Mouse (Mus musculus) intestine, embryonic 14.5 days (tissue): ENCODE data around the gene Marf1. TPM values are rescaled to one million over a fixed set of nuclear protein-coding genes. Genes with fewer than 3 reads are reported as not detected.

Experiments used
- ATAC-seq: fragments of 200-750 bp; cut with Nextera tagmentation; replicated peaks from 2 replicates; pipeline ENCODE4 v1.8.0; 2017; ENCODE audit warnings: low read depth, moderate number of reproducible peaks, moderate TSS enrichment, moderate library complexity; ENCODE audit not compliant: low FRiP score, low TSS enrichment
- DNase-seq: peaks from one replicate; pipeline ENCODE4 v3.0.0-alpha.2; 2018; ENCODE audit warnings: low spot score
- H3K27ac ChIP-seq: fragments of 300-500 bp; sonication (generic); 2 replicates; pipeline ENCODE4 v1.5.1; 2014; ENCODE audit warnings: low read depth, mild to moderate bottlenecking, control low read depth
- H3K27me3 ChIP-seq: fragments of 300-500 bp; sonication (generic); replicated peaks from 2 replicates; pipeline ENCODE4 v1.6.1; 2014; ENCODE audit warnings: low read length, control low read depth; ENCODE audit not compliant: control insufficient read depth, insufficient read depth
- H3K36me3 ChIP-seq: fragments of 300-500 bp; sonication (generic); 2 replicates; pipeline ENCODE4 v1.6.1; 2014; ENCODE audit warnings: low read length, control low read depth; ENCODE audit not compliant: control insufficient read depth, insufficient read depth
- H3K4me1 ChIP-seq: fragments of 300-500 bp; sonication (generic); replicated peaks from 2 replicates; pipeline ENCODE4 v1.6.1; 2014; ENCODE audit warnings: low read length, control low read depth, mixed read lengths; ENCODE audit not compliant: control insufficient read depth, insufficient read depth
- H3K4me2 ChIP-seq: fragments of 300-500 bp; sonication (generic); 2 replicates; pipeline ENCODE4 v1.6.1; 2014; ENCODE audit warnings: low read length
- H3K4me3 ChIP-seq: fragments of 300-500 bp; sonication (generic); 2 replicates; pipeline ENCODE4 v1.5.1; 2014; ENCODE audit warnings: low read depth, low read length, control low read depth, mixed read lengths
- H3K9ac ChIP-seq: fragments of 300-500 bp; sonication (generic); 2 replicates; pipeline ENCODE4 v1.6.1; 2014; ENCODE audit warnings: mild to moderate bottlenecking, low read length
- H3K9me3 ChIP-seq: fragments of 300-500 bp; sonication (generic); 2 replicates; pipeline ENCODE4 v1.6.1; 2016; ENCODE audit warnings: low read length, control low read depth; ENCODE audit not compliant: control insufficient read depth
- WGBS: fragments of 180-500 bp; shearing (Covaris S2); extraction: QIAGEN DNeasy Blood & Tissue Kit; methylation state at CpG from one replicate; pipeline ENCODE4 v1.1.7; 2014; 5-methylcytosine and 5-hydroxymethylcytosine counted together
- polyA plus RNA-seq: library from polyadenylated mRNA; unstranded; fragments of >200 nt; fragmentation: Nextera tagmentation; extraction: Ambion mirVana; gene quantifications from 2 replicates; pipeline ENCODE4 v1.2.1, GENCODE M21; 2014

Marf1 gene
- polyA plus RNA-seq, 1 experiment from 2014 or later: 16.8 TPM

- no peaks in the 10 kb centered on the region for H3K27me3 ChIP-seq
- DNase-seq (no peak), ATAC-seq (no peak)
- 82% methylated on average over 2 of the region's 2 CpGs for WGBS
- no peak overlapping the region for H3K9ac ChIP-seq
- no peaks in the 10 kb centered on the region for H3K4me1 ChIP-seq
- H3K9me3 ChIP-seq: no peaks in the 10 kb centered on the region
- H3K4me3 ChIP-seq: no peak overlapping the region
- H3K36me3 ChIP-seq: peaks cover 77% of the 10 kb centered on the region
- no peak overlapping the region for H3K27ac ChIP-seq
- no peak overlapping the region for H3K4me2 ChIP-seq
Measured at GRCm38 (mm10) chr16:14117299-14117698, 45.9 kb downstream of the Marf1 start.

- no peak overlapping the region for H3K9ac ChIP-seq
- no peak overlapping the region for H3K4me2 ChIP-seq
- H3K9me3 ChIP-seq: no peaks in the 10 kb centered on the region
- no peak overlapping the region for H3K27ac ChIP-seq
- ATAC-seq (no peak), DNase-seq (no peak)
- H3K4me3 ChIP-seq: no peak overlapping the region
- peaks cover 78% of the 10 kb centered on the region for H3K36me3 ChIP-seq
- no peaks in the 10 kb centered on the region for H3K27me3 ChIP-seq
- no peaks in the 10 kb centered on the region for H3K4me1 ChIP-seq
- WGBS: 95% methylated on average over 3 of the region's 3 CpGs
Measured at GRCm38 (mm10) chr16:14112742-14113141, 50.4 kb downstream of the Marf1 start.

- DNase-seq: no peak
- H3K27ac ChIP-seq: no peak overlapping the region
- ATAC-seq: no peak
- H3K9ac ChIP-seq: no peak overlapping the region
- peaks cover 74% of the 10 kb centered on the region for H3K36me3 ChIP-seq
- H3K4me1 ChIP-seq: no peaks in the 10 kb centered on the region
- H3K4me2 ChIP-seq: no peak overlapping the region
- 66% methylated on average over 2 of the region's 2 CpGs for WGBS
- no peak overlapping the region for H3K4me3 ChIP-seq
- H3K9me3 ChIP-seq: no peaks in the 10 kb centered on the region
- no peaks in the 10 kb centered on the region for H3K27me3 ChIP-seq
Measured at GRCm38 (mm10) chr16:14112133-14112532, 51.0 kb downstream of the Marf1 start.

- no peaks in the 10 kb centered on the region for H3K9me3 ChIP-seq
- no peak for ATAC-seq
- H3K4me3 ChIP-seq: no peak overlapping the region
- no peaks in the 10 kb centered on the region for H3K27me3 ChIP-seq
- no peak for DNase-seq
- peaks cover 67% of the 10 kb centered on the region for H3K36me3 ChIP-seq
- H3K9ac ChIP-seq: no peak overlapping the region
- no peak overlapping the region for H3K4me2 ChIP-seq
- H3K4me1 ChIP-seq: no peaks in the 10 kb centered on the region
- 80% methylated on average over 2 of the region's 2 CpGs for WGBS
- H3K27ac ChIP-seq: no peak overlapping the region
Measured at GRCm38 (mm10) chr16:14110922-14111321, 52.2 kb downstream of the Marf1 start.

- 81% methylated on average over 3 of the region's 3 CpGs for WGBS
- no peaks in the 10 kb centered on the region for H3K27me3 ChIP-seq
- no peak for DNase-seq
- no peaks in the 10 kb centered on the region for H3K4me1 ChIP-seq
- no peak overlapping the region for H3K9ac ChIP-seq
- peaks cover 58% of the 10 kb centered on the region for H3K36me3 ChIP-seq
- no peaks in the 10 kb centered on the region for H3K9me3 ChIP-seq
- no peak overlapping the region for H3K4me3 ChIP-seq
- H3K4me2 ChIP-seq: no peak overlapping the region
- no peak overlapping the region for H3K27ac ChIP-seq
- ATAC-seq: no peak
Measured at GRCm38 (mm10) chr16:14109651-14110230, 53.4 kb downstream of the Marf1 start.

GRCm38 (mm10) chr16:14105891-14106290, 57.3 kb downstream of the Marf1 start:
- DNase-seq: no peak

GRCm38 (mm10) chr16:14091771-14092170, 71.4 kb downstream of the Marf1 start:
- Histone ChIP-seq H3K9me3 (no peaks in the 10 kb centered on the region), H3K27me3 (no peaks in the 10 kb centered on the region), H3K4me3 (no peak overlapping the region), H3K4me1 (no peaks in the 10 kb centered on the region), H3K27ac (no peak overlapping the region), H3K9ac (no peak overlapping the region), H3K36me3 (no peaks in the 10 kb centered on the region), H3K4me2 (no peak overlapping the region)
- no peak for ATAC-seq
- WGBS: 53% methylated on average over 2 of the region's 2 CpGs
- DNase-seq: no peak

More at GRCm38 (mm10) chr16:14105891-14106290, 57.3 kb downstream of the Marf1 start:
- Histone ChIP-seq H3K9me3 (no peaks in the 10 kb centered on the region), H3K9ac (no peak overlapping the region), H3K4me1 (no peaks in the 10 kb centered on the region), H3K27me3 (no peaks in the 10 kb centered on the region), H3K4me3 (no peak overlapping the region), H3K4me2 (no peak overlapping the region), H3K27ac (no peak overlapping the region), H3K36me3 (peaks cover 23% of the 10 kb centered on the region)
- 90% methylated on average over 6 of the region's 6 CpGs for WGBS
- no peak for ATAC-seq

GRCm38 (mm10) chr16:14089296-14089695, 73.9 kb downstream of the Marf1 start:
- ATAC-seq (no peak), DNase-seq (no peak)
- WGBS: 77% methylated on average over 3 of the region's 3 CpGs

GRCm38 (mm10) chr16:14088249-14088648, 74.9 kb downstream of the Marf1 start:
- no peak overlapping the region for H3K9ac ChIP-seq
- H3K36me3 ChIP-seq: no peaks in the 10 kb centered on the region
- no peak overlapping the region for H3K4me3 ChIP-seq
- H3K27ac ChIP-seq: no peak overlapping the region
- ATAC-seq (no peak), DNase-seq (no peak)
- H3K4me2 ChIP-seq: no peak overlapping the region
- H3K4me1 ChIP-seq: no peaks in the 10 kb centered on the region
- no peaks in the 10 kb centered on the region for H3K27me3 ChIP-seq
- H3K9me3 ChIP-seq: no peaks in the 10 kb centered on the region
- 59% methylated on average over 3 of the region's 3 CpGs for WGBS

More at GRCm38 (mm10) chr16:14089296-14089695, 73.9 kb downstream of the Marf1 start:
- H3K9me3 ChIP-seq: no peaks in the 10 kb centered on the region
- H3K27me3 ChIP-seq: no peaks in the 10 kb centered on the region
- H3K4me1 ChIP-seq: no peaks in the 10 kb centered on the region
- H3K4me3 ChIP-seq: no peak overlapping the region
- no peak overlapping the region for H3K9ac ChIP-seq
- H3K36me3 ChIP-seq: no peaks in the 10 kb centered on the region
- no peak overlapping the region for H3K4me2 ChIP-seq
- no peak overlapping the region for H3K27ac ChIP-seq
